Mouse (Mus musculus) forebrain, embryonic 11.5 days (tissue): Measurements from ENCODE around the gene Coasy. TPM values are rescaled to one million over a fixed set of nuclear protein-coding genes. Genes with fewer than 3 reads are reported as not detected.
A peak's percentile ranks its signal among the peaks of the same experiment; 100 is the strongest.

ENCODE experiments used
- ATAC-seq: fragments of 200-750 bp; cut with Nextera tagmentation; replicated peaks from 2 replicates; pipeline ENCODE4 v1.8.0; 2017; ENCODE audit warnings: moderate TSS enrichment; ENCODE audit not compliant: low FRiP score
- DNase-seq: peaks from one replicate; pipeline ENCODE4 v3.0.0-alpha.2; 2017; ENCODE audit warnings: low spot score
- H3K27ac ChIP-seq: fragments of 300-500 bp; sonication (generic); 2 replicates; pipeline ENCODE4 v1.5.1; 2014; ENCODE audit warnings: low read depth, low read length
- H3K27me3 ChIP-seq: fragments of 300-500 bp; sonication (generic); 2 replicates; pipeline ENCODE4 v1.6.1; 2014; ENCODE audit warnings: mild to moderate bottlenecking, low read length, mixed read lengths; ENCODE audit not compliant: control insufficient read depth, insufficient read depth
- H3K36me3 ChIP-seq: fragments of 300-500 bp; sonication (generic); 2 replicates; pipeline ENCODE4 v1.6.1; 2014; ENCODE audit warnings: mild to moderate bottlenecking, low read length, moderate library complexity, mixed read lengths; ENCODE audit not compliant: control insufficient read depth, insufficient read depth
- H3K4me1 ChIP-seq: fragments of 300-500 bp; sonication (generic); replicated peaks from 2 replicates; pipeline ENCODE4 v1.6.1; 2014; ENCODE audit warnings: low read length, mixed read lengths; ENCODE audit not compliant: control insufficient read depth, insufficient read depth
- H3K4me2 ChIP-seq: fragments of 300-500 bp; sonication (generic); 2 replicates; pipeline ENCODE4 v1.6.1; 2014; ENCODE audit warnings: low read depth, mild to moderate bottlenecking, low read length, moderate library complexity, mixed read lengths; ENCODE audit not compliant: severe bottlenecking
- H3K4me3 ChIP-seq: fragments of 300-500 bp; sonication (generic); 2 replicates; pipeline ENCODE4 v1.5.1; 2014; ENCODE audit warnings: low read depth, low read length
- H3K9ac ChIP-seq: fragments of 300-500 bp; sonication (generic); 2 replicates; pipeline ENCODE4 v1.6.1; 2014; ENCODE audit warnings: low read length
- H3K9me3 ChIP-seq: fragments of 300-500 bp; sonication (generic); 2 replicates; pipeline ENCODE4 v1.6.1; 2016; ENCODE audit warnings: low read length, mixed read lengths; ENCODE audit not compliant: control insufficient read depth
- WGBS: fragments of 180-500 bp; shearing (Covaris S2); extraction: QIAGEN DNeasy Blood & Tissue Kit; methylation state at CpG from one replicate; pipeline ENCODE4 v1.1.7; 2014; 5-methylcytosine and 5-hydroxymethylcytosine counted together
- polyA plus RNA-seq: library from polyadenylated mRNA; unstranded; fragments of >200 nt; fragmentation: Nextera tagmentation; extraction: Ambion mirVana; gene quantifications from 2 replicates; pipeline ENCODE4 v1.2.1, GENCODE M21; 2014

The Coasy gene
- polyA plus RNA-seq, 1 experiment from 2014 or later, result 51.5 TPM

DNA sequence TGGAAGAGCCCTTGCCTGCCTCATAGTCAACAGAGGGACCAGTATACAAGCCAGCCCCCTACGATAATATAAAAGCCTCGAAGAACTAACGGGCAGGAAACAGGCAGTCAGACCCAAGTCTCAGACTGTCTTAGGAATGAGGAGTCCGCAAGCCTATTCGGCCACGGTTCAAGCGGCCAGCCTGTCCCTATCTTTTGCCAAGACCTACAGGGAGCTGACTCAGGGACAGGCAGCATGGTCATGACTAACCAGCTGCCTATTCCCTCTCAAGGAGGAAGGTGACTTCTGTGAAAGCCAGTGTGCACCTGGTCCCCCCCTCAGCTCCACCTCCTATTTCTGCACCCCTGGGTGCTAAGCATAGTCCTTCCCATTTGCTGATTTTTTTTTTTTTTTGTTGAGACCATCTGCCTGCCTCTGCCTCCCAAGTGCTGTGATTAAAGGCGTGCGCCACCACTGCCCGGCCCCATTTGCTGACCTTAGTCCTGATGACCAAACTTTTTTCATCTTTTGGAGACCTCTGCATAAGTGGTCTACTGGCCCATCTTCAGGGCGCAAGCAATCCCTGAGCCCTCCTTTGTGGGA, 46.7 kb downstream of the Coasy start:
- H3K9me3 ChIP-seq, result peaks cover 2% of the 10 kb centered on the region; the same call in 1 of the 2 replicates

DNA sequence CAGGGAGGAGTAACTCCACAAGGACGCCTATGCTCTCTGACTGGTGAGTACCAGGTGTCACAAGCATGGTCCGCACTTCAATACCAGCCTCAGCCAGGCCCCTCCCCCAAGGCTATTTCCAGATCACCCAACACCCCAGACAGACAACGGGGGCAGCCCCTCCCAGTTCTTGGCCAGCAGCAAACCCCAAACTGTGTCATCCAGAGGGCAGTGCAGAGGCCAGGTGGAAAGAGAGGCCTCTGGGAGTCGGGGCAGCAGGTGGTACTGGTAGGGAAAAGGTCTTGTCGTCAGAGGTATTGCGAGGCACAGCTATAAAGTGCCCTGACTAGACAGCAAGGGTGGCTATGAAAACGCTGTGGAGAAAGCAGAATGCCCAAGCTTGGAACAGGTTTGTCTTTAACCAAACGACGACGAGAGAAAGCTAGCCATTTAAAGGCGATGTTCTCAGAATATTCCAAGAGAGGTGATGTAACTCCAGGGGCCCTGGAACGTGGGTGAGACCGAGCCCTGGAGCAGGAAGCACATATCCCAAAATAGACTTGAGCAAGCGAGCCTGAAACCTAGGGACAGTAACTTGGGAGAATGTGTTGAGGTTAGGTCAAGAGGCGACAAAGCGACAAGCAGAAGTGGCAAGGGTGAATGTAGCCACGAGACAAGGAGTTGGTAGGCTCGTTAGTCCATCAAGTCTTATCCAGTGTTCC, 47.8 kb downstream of the Coasy start:
- H3K4me1 ChIP-seq, result no peaks in the 10 kb centered on the region
- no peak overlapping the region for H3K4me3 ChIP-seq
- H3K36me3 ChIP-seq, result peaks cover 12% of the 10 kb centered on the region
- H3K27me3 ChIP-seq, result no peaks in the 10 kb centered on the region
- H3K4me2 ChIP-seq, result no peak overlapping the region
- 56% methylated on average over 18 of the region's 18 CpGs for WGBS
- DNase-seq, result peak; percentile 33
- H3K9ac ChIP-seq, result no peak overlapping the region
- H3K9me3 ChIP-seq, result peaks cover 2% of the 10 kb centered on the region; the same call in 1 of the 2 replicates
- H3K27ac ChIP-seq, result no peak overlapping the region
- no peak for ATAC-seq

More for the DNA sequence above, 46.7 kb downstream of the Coasy start:
- Histone ChIP-seq H3K27me3 (no peaks in the 10 kb centered on the region), H3K4me2 (no peak overlapping the region), H3K9ac (no peak overlapping the region), H3K27ac (no peak overlapping the region), H3K4me1 (no peaks in the 10 kb centered on the region), H3K36me3 (peaks cover 12% of the 10 kb centered on the region), H3K4me3 (no peak overlapping the region)
- DNase-seq (no peak), ATAC-seq (no peak)
- whole genome bisulfite sequencing, result 89% methylated on average over 11 of the region's 11 CpGs

DNA sequence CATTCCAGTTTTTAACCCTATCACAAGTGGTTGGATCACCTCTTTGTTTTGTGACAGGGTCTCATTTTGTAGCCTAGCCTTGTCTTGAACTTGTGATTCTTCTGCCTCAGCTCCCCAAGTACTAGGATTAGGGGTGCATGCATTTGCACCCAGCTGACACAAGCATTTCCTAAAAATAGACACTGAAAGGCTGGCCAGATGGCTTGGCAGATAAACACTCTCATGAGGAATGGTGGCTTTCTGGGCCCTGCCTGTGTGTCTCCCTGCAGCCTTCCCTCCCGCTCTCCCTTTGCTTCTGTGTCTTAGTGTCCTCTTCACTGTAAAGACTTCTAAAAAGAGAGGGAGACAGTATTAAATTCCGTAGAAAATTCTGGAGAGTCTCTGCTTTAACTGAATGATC, 48.8 kb downstream of the Coasy start:
- no peaks in the 10 kb centered on the region for H3K4me1 ChIP-seq
- no peak overlapping the region for H3K4me2 ChIP-seq
- H3K27ac ChIP-seq, result no peak overlapping the region
- ATAC-seq (no peak), DNase-seq (peak; percentile 35)
- no peak overlapping the region for H3K4me3 ChIP-seq
- H3K27me3 ChIP-seq, result no peaks in the 10 kb centered on the region
- peaks cover 2% of the 10 kb centered on the region; the same call in 1 of the 2 replicates for H3K9me3 ChIP-seq
- H3K36me3 ChIP-seq, result peaks cover 8% of the 10 kb centered on the region
- WGBS, result 87% methylated on average over 2 of the region's 2 CpGs
- H3K9ac ChIP-seq, result no peak overlapping the region

DNA sequence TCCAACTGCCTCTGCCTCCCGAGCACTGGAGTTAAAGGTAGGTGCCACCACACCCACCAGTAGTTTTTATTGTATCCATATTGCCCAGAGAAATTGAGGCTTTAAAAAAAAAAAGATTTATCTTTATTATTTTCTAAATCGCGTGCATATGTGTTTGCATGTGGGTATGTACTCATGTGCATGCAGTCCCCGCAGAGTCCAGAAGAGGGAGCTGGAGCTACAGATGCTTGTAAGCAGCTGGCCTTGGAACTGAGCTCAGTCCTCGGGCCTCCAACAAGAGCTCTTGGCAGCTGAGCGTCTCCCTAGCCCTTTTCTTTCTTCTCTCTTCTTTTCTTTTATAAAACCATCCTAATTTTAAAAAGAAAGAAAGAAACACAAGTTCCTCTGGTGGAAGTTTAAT, 49.3 kb downstream of the Coasy start:
- no peak overlapping the region for H3K27ac ChIP-seq
- no peaks in the 10 kb centered on the region for H3K27me3 ChIP-seq
- H3K4me1 ChIP-seq, result no peaks in the 10 kb centered on the region
- H3K9ac ChIP-seq, result no peak overlapping the region
- DNase-seq (peak; percentile 69), ATAC-seq (no peak)
- WGBS, result 89% methylated on average over 6 of the region's 6 CpGs
- H3K4me2 ChIP-seq, result no peak overlapping the region
- H3K9me3 ChIP-seq, result peaks cover 2% of the 10 kb centered on the region; the same call in 1 of the 2 replicates
- H3K4me3 ChIP-seq, result no peak overlapping the region
- H3K36me3 ChIP-seq, result peaks cover 3% of the 10 kb centered on the region

DNA sequence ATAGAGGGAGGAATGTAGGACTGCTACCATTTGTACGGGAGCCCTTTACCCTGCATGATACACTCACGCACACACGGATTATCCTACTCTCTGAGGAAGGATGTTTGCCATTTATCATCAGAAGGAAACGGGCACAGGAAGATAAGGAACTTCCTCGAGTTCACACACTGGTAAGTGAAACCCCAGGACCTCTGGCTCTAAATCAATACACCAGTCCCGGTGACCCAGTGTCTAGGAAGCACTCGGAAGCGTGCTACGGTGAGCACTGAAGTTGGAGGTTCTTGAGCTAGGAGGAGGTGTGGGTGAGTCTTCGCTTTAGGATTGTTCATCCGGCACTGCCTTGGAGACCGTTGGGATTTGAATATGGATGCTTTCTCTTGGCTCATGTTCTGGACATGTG, 50.7 kb downstream of the Coasy start:
- H3K9me3 ChIP-seq, result peaks cover 2% of the 10 kb centered on the region; the same call in 1 of the 2 replicates
- no peaks in the 10 kb centered on the region for H3K36me3 ChIP-seq
- no peak overlapping the region for H3K27ac ChIP-seq
- no peak for ATAC-seq
- no peaks in the 10 kb centered on the region for H3K4me1 ChIP-seq
- no peak overlapping the region for H3K9ac ChIP-seq
- peak; percentile 41 for DNase-seq
- no peak overlapping the region for H3K4me3 ChIP-seq
- no peak overlapping the region for H3K4me2 ChIP-seq
- whole genome bisulfite sequencing, result 86% methylated on average over 12 of the region's 12 CpGs
- no peaks in the 10 kb centered on the region for H3K27me3 ChIP-seq

DNA sequence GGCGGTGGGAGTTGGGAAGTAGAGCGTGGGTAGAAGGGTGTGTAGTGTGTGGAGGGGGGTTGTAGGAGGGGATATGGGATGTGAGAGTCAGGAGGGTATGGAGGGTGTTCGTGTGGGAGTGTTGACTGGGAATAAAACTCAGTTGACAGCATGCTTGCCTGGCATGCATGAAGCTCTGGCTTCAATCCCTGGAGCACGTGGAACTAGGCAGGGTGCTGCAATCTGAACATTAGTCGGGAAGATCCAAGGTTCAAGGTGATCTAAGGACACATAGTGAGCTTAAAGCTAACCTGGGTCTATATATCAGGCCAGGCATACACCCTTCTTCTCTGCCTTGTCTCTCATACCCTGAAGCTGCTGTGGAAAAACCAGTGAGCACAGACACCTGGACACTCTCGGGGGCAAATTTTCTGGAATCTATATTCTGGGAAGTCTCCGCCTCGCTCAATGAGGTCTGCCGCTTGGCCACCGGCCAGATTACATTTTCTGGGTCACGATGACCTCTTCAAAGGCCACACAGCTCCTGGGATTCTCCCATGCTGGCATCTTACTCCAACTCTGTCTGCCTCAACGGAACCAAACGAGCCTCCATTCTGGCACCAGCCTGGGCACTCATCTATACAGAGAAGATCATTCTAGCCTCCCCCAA, 52.0 kb downstream of the Coasy start:
- 84% methylated on average over 13 of the region's 13 CpGs for WGBS
- Histone ChIP-seq H3K36me3 (no peaks in the 10 kb centered on the region), H3K4me1 (peaks cover 2% of the 10 kb centered on the region; the same call in 1 of the 2 replicates), H3K27ac (no peak overlapping the region), H3K9ac (no peak overlapping the region), H3K4me3 (no peak overlapping the region), H3K27me3 (no peaks in the 10 kb centered on the region), H3K4me2 (no peak overlapping the region), H3K9me3 (peaks cover 2% of the 10 kb centered on the region; the same call in 1 of the 2 replicates)
- peak; percentile 32 for DNase-seq
- ATAC-seq, result no peak

Other genes with a start within 250 kb of the Coasy start
- 18.7 and 19.1 TPM in 2 replicates for gene Stat5b, start 231.8 kb upstream of the Coasy start, polyA plus RNA-seq
- gene Stat5a, start 223.2 kb upstream of the Coasy start, polyA plus RNA-seq, result 1.3 and 1.5 TPM in 2 replicates
- gene Stat3, start 143.0 kb upstream of the Coasy start, polyA plus RNA-seq, result 26.2 and 27.8 TPM in 2 replicates
- gene Cavin1, start 111.7 kb upstream of the Coasy start, polyA plus RNA-seq, result 11.8 and 14.2 TPM in 2 replicates
- gene Atp6v0a1, start 73.1 kb upstream of the Coasy start, polyA plus RNA-seq, result 44.7 and 47.0 TPM in 2 replicates
- gene Naglu, start 12.6 kb upstream of the Coasy start, polyA plus RNA-seq, result 6.9 and 7.8 TPM in 2 replicates
- 0.19 TPM in 1 of 2 replicates, not detected in the other for gene Hsd17b1, start 4.2 kb upstream of the Coasy start, polyA plus RNA-seq
- gene Mlx, start 4.7 kb downstream of the Coasy start, polyA plus RNA-seq, result 41.8 and 44.3 TPM in 2 replicates
- 74.1 and 79.7 TPM in 2 replicates for gene Psmc3ip, start 12.9 kb downstream of the Coasy start, polyA plus RNA-seq
- gene Retreg3, start 37.3 kb downstream of the Coasy start, polyA plus RNA-seq, result 11.1 and 12.9 TPM in 2 replicates
- 126 and 132 TPM in 2 replicates for gene Tubg1, start 37.4 kb downstream of the Coasy start, polyA plus RNA-seq
- gene Tubg2, start 73.3 kb downstream of the Coasy start, polyA plus RNA-seq, result 3.9 and 4.5 TPM in 2 replicates
- 0.35 and 0.55 TPM in 2 replicates for gene Cntnap1, start 88.0 kb downstream of the Coasy start, polyA plus RNA-seq
- gene Plekhh3, start 88.8 kb downstream of the Coasy start, polyA plus RNA-seq, result 7.9 and 9.1 TPM in 2 replicates
- gene Ccr10, start 92.9 kb downstream of the Coasy start, polyA plus RNA-seq, result 0.17 TPM in 1 of 2 replicates, not detected in the other
- 10.5 and 12.8 TPM in 2 replicates for gene Ezh1, start 143.9 kb downstream of the Coasy start, polyA plus RNA-seq
- 59.4 and 64.3 TPM in 2 replicates for gene Ramp2, start 163.5 kb downstream of the Coasy start, polyA plus RNA-seq
- 119 TPM in 2 replicates for gene Vps25, start 171.1 kb downstream of the Coasy start, polyA plus RNA-seq
- gene Wnk4, start 178.0 kb downstream of the Coasy start, polyA plus RNA-seq, result 5.3 and 7.6 TPM in 2 replicates
- 1.3 and 2.0 TPM in 2 replicates for gene Cntd1, start 196.4 kb downstream of the Coasy start, polyA plus RNA-seq
- 179 and 181 TPM in 2 replicates for gene Coa3, start 196.5 kb downstream of the Coasy start, polyA plus RNA-seq
- 159 and 165 TPM in 2 replicates for gene Becn1, start 219.7 kb downstream of the Coasy start, polyA plus RNA-seq
- 189 and 193 TPM in 2 replicates for gene Psme3, start 233.6 kb downstream of the Coasy start, polyA plus RNA-seq
- 2.8 and 3.1 TPM in 2 replicates for gene Aoc2, start 242.5 kb downstream of the Coasy start, polyA plus RNA-seq
- not detected in 2 replicates for gene Aoc3, start 248.0 kb downstream of the Coasy start, polyA plus RNA-seq